Mouse (Mus musculus) cerebellum, adult 18-20 months (tissue): ENCODE measurements around the gene Elmo3.

Experiments
- DNase-seq, 2 experiments: peaks; one replicate each; pipeline ENCODE4 v3.0.0; 2021

The Elmo3 gene

GRCm38 (mm10) chr8:105276292-105277120 is 28.9 kb upstream of the Elmo3 start:
- DNase-seq: peak in 1 of 2 experiments; percentile 43

- DNase-seq: peak; percentile 94
These were observed 26.5 kb upstream of the Elmo3 start for GRCm38 (mm10) chr8:105278911-105279334.

- DNase-seq: no peak
These were observed 24.8 kb upstream of the Elmo3 start for GRCm38 (mm10) chr8:105280567-105280966.

- DNase-seq: no peak
These were observed 23.6 kb upstream of the Elmo3 start for GRCm38 (mm10) chr8:105281821-105282220.

GRCm38 (mm10) chr8:105282239-105282638 is 23.2 kb upstream of the Elmo3 start:
- no peak for DNase-seq

GRCm38 (mm10) chr8:105283074-105283473 is 22.3 kb upstream of the Elmo3 start:
- peak; percentile 60 to 73 for DNase-seq

GRCm38 (mm10) chr8:105285514-105285913 is 19.9 kb upstream of the Elmo3 start:
- DNase-seq: no peak

- no peak for DNase-seq
These were observed 18.5 kb upstream of the Elmo3 start for GRCm38 (mm10) chr8:105286907-105287306.

GRCm38 (mm10) chr8:105288231-105288630 is 17.2 kb upstream of the Elmo3 start:
- no peak for DNase-seq

GRCm38 (mm10) chr8:105288958-105289732 is 16.3 kb upstream of the Elmo3 start:
- peak; percentile 95 to 98 for DNase-seq

GRCm38 (mm10) chr8:105289805-105290460 is 15.5 kb upstream of the Elmo3 start, which contains the start of gene 4931428F04Rik:
Gene 4931428F04Rik (minus strand): TSS chr8:105289864.
- DNase-seq: peak; percentile 70 to 75

GRCm38 (mm10) chr8:105290554-105291314 is 14.7 kb upstream of the Elmo3 start:
- peak; percentile 92 for DNase-seq

- peak; percentile 23 to 43 for DNase-seq
These were observed 14.0 kb upstream of the Elmo3 start for GRCm38 (mm10) chr8:105291364-105291763.

- peak in 1 of 2 experiments; percentile 30 for DNase-seq
These were observed 13.6 kb upstream of the Elmo3 start for GRCm38 (mm10) chr8:105291802-105292201.

GRCm38 (mm10) chr8:105292471-105292870 is 12.9 kb upstream of the Elmo3 start:
- peak; percentile 33 to 50 for DNase-seq

- peak; percentile 79 to 81 for DNase-seq
These were observed 12.0 kb upstream of the Elmo3 start for GRCm38 (mm10) chr8:105293405-105293804.

GRCm38 (mm10) chr8:105294776-105295175 is 10.6 kb upstream of the Elmo3 start:
- DNase-seq: peak in 1 of 2 experiments; percentile 13

GRCm38 (mm10) chr8:105295256-105295655 is 10.1 kb upstream of the Elmo3 start:
- no peak for DNase-seq

- no peak for DNase-seq
These were observed 9.4 kb upstream of the Elmo3 start, which contains the start of gene Exoc3l for GRCm38 (mm10) chr8:105295895-105296573. Gene Exoc3l (minus strand): TSS chr8:105296101.

- DNase-seq: peak; percentile 93 to 95
These were observed 7.7 kb upstream of the Elmo3 start, which contains the start of gene E2f4 for GRCm38 (mm10) chr8:105297511-105298192. Gene E2f4 (plus strand): TSS chr8:105297663.
